Mouse (Mus musculus): Measurements from ENCODE around the gene Prr7.

DNA sequence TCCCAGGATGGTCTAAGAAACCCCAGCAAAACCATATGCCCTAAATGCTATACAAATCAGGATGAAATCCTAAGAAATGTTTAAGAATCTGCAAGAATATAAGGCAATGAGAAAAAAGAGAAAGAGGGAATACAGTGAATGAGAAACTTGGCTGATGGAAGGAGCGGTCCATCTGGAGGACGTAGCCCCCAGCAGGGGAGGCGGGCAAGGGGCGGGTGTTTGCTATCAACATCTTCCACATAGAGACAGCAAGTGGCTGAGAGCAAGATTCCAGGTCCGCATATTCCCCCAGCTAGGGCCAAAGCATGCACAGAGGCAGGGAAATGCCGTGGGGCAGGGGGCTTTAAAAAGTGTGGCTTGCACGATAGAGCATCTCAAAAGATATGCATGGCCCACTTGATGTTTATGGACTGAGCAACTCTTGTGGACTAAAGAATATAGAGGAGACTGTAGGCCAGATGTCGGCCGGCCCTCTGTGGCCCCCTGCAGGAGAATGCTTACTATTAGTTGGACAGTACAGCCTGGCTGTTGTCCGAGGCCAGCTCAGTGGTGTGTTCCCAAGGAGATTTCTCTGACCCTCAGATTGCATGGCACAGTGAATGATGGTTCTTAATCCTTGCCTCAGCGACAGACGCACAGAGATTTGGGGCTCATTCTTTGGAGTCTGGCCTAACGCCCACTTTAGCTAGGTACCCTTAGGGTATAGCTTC is 4.9 kb downstream of the Prr7 start:
- TF ChIP-seq POLR2A (IDR thresholded peaks at IDR 0.05; ENCODE audit: borderline replicate concordance, extremely low read depth, insufficient read depth, insufficient read length, poor library complexity, severe bottlenecking) (no peak), CTCF (IDR thresholded peaks at IDR 0.05; ENCODE audit: borderline replicate concordance, extremely low read depth, insufficient read depth, insufficient read length) (peak; percentile 47; the same call in 1 of the 2 replicates)

All from brain, embryonic 14.5 days (tissue).